Mouse (Mus musculus): ENCODE results near the gene Acot13.

GRCm38 (mm10) chr13:24825587-24825986 lies 5.8 kb downstream of the Acot13 start:
- TF ChIP-seq POLR2A (IDR thresholded peaks at IDR 0.05; ENCODE audit: control insufficient read depth, extremely low read depth, insufficient read depth, low read length, poor library complexity) (no peak), CTCF (IDR thresholded peaks at IDR 0.05; ENCODE audit: borderline replicate concordance, control insufficient read depth, extremely low read depth, insufficient read depth, low read length, poor library complexity) (no peak)
